Mouse (Mus musculus) hindlimb bud, embryonic 11.5 days (tissue): ENCODE results near the gene Hibadh.

ENCODE experiments used
- DNase-seq: peaks from one replicate; pipeline ENCODE4 v3.0.0-alpha.2; 2012; ENCODE audit warnings: low read depth, low spot score; ENCODE audit errors: extremely low spot score

The Hibadh gene

GRCm38 (mm10) chr6:52505777-52506755 is 134.1 kb downstream of the Hibadh start:
- DNase-seq: no peak

GRCm38 (mm10) chr6:52504676-52505460 is 135.3 kb downstream of the Hibadh start:
- DNase-seq: no peak

- DNase-seq: no peak
Observed at GRCm38 (mm10) chr6:52502986-52503385, 137.2 kb downstream of the Hibadh start.

GRCm38 (mm10) chr6:52501479-52501878 is 138.7 kb downstream of the Hibadh start:
- no peak for DNase-seq
